Mouse (Mus musculus) embryonic facial prominence, embryonic 12.5 days (tissue): ENCODE measurements around the gene Tram2. TPM values are rescaled to one million over a fixed set of nuclear protein-coding genes. Genes with fewer than 3 reads are reported as not detected.
A peak's percentile ranks its signal among the peaks of the same experiment; 100 is the strongest.

Experiments used
- ATAC-seq: fragments of 200-750 bp; cut with Nextera tagmentation; 2 replicates; pipeline ENCODE4 v1.8.0; 2017; ENCODE audit not compliant: insufficient number of reproducible peaks, insufficient read depth, low FRiP score, low TSS enrichment
- H3K27ac ChIP-seq: fragments of 300-500 bp; sonication (generic); 2 replicates; pipeline ENCODE4 v1.5.1; 2016; ENCODE audit warnings: mild to moderate bottlenecking
- H3K27me3 ChIP-seq: fragments of 300-500 bp; sonication (generic); 2 replicates; pipeline ENCODE4 v1.6.1; 2016; ENCODE audit warnings: mild to moderate bottlenecking, moderate library complexity
- H3K36me3 ChIP-seq: fragments of 300-500 bp; sonication (generic); 2 replicates; pipeline ENCODE4 v1.6.1; 2016; ENCODE audit warnings: mild to moderate bottlenecking
- H3K4me1 ChIP-seq: fragments of 300-500 bp; sonication (generic); 2 replicates; pipeline ENCODE4 v1.6.1; 2016
- H3K4me2 ChIP-seq: fragments of 300-500 bp; sonication (generic); replicated peaks from 2 replicates; pipeline ENCODE4 v1.6.1; 2016; ENCODE audit warnings: mild to moderate bottlenecking, moderate library complexity
- H3K4me3 ChIP-seq: fragments of 300-500 bp; sonication (generic); 2 replicates; pipeline ENCODE4 v1.5.1; 2016; ENCODE audit warnings: mild to moderate bottlenecking
- H3K9ac ChIP-seq: fragments of 300-500 bp; sonication (generic); 2 replicates; pipeline ENCODE4 v1.6.1; 2016; ENCODE audit warnings: mild to moderate bottlenecking, moderate library complexity
- H3K9me3 ChIP-seq: fragments of 300-500 bp; sonication (generic); 2 replicates; pipeline ENCODE4 v1.6.1; 2016; ENCODE audit warnings: mild to moderate bottlenecking, moderate library complexity
- WGBS: fragments of 180-500 bp; shearing (Covaris S2); methylation state at CpG from one replicate; pipeline ENCODE4 v1.1.7; 2016; 5-methylcytosine and 5-hydroxymethylcytosine counted together
- polyA plus RNA-seq: library from polyadenylated mRNA; unstranded; fragments of >200 nt; fragmentation: Nextera tagmentation; extraction: Ambion mirVana; gene quantifications from 2 replicates; pipeline ENCODE4 v1.2.1, GENCODE M21; 2016

Tram2 gene
- polyA plus RNA-seq, 1 experiment from 2014 or later: 8.0 TPM

DNA sequence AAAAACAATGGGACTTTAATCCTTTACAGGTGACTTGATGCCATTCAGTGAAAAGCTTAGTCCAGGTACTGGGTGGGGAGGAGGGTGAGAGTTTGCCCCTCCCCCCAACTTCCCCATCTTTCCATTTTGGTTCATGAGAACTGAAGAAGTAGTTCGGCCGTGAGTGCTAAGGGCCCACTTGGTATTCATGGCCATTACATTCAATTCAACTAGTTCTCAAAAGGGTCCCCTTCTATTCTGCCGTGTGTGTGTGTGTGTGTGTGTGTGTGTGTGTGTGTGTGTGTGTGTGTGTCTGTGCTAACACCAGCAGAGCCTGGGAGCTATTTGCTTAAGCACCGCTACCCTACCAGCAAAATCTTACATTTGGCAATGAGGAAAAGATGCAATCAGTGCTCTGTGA, 94.4 kb downstream of the Tram2 start:
- Histone ChIP-seq H3K27ac (no peak overlapping the region), H3K4me2 (no peak overlapping the region), H3K9me3 (no peaks in the 10 kb centered on the region), H3K27me3 (no peaks in the 10 kb centered on the region), H3K4me1 (no peaks in the 10 kb centered on the region), H3K36me3 (no peaks in the 10 kb centered on the region), H3K9ac (no peak overlapping the region), H3K4me3 (no peak overlapping the region)
- 79% methylated on average over 4 of the region's 4 CpGs for WGBS
- ATAC-seq: no peak

DNA sequence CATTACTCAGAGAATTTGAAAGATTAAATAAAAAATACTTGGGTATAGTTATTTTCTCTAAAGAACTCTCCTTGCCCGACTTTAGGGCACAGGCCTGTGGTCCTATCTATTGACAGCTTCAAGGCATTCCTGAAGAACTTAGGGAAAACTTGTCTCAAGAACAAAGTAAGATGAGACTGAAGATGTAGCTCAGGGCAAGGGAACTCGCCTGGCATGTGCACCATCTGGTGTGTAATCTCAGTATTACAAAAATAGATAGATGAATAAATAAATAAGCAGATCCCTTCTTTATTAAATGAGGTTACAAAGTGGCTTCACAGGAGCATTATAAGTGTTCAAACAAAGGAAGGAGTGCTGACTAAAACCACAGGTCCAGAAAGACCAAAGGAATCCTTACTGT, 94.9 kb downstream of the Tram2 start:
- Histone ChIP-seq H3K27me3 (no peaks in the 10 kb centered on the region), H3K4me3 (no peak overlapping the region), H3K27ac (no peak overlapping the region), H3K9ac (no peak overlapping the region), H3K4me1 (no peaks in the 10 kb centered on the region), H3K4me2 (no peak overlapping the region), H3K36me3 (no peaks in the 10 kb centered on the region), H3K9me3 (no peaks in the 10 kb centered on the region)
- ATAC-seq: no peak
- 68% methylated on average over 2 of the region's 2 CpGs for WGBS

DNA sequence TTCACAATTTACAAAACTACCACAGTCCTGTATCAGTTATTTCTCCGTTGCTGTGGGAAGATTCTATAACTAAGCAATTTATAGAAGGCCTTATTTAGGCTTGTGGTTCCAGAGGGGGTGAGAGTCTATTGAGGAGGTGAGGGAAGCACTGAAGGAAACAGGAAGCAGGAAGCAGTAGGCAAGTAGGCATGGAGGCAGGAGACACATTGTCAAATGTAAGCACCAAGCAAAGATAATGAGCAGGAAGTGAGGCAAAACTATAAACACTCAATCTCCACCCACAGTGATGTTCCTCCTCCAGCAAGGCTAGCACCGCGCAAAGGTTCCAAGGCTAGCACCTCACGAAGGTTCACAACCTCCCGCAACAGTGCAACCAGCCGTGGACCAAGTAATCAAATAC, 97.3 kb downstream of the Tram2 start:
- Histone ChIP-seq H3K4me3 (no peak overlapping the region), H3K27me3 (no peaks in the 10 kb centered on the region), H3K36me3 (no peaks in the 10 kb centered on the region), H3K9ac (no peak overlapping the region), H3K4me2 (no peak overlapping the region), H3K27ac (no peak overlapping the region), H3K9me3 (no peaks in the 10 kb centered on the region), H3K4me1 (no peaks in the 10 kb centered on the region)
- 89% methylated on average over 6 of the region's 6 CpGs for WGBS
- no peak for ATAC-seq

DNA sequence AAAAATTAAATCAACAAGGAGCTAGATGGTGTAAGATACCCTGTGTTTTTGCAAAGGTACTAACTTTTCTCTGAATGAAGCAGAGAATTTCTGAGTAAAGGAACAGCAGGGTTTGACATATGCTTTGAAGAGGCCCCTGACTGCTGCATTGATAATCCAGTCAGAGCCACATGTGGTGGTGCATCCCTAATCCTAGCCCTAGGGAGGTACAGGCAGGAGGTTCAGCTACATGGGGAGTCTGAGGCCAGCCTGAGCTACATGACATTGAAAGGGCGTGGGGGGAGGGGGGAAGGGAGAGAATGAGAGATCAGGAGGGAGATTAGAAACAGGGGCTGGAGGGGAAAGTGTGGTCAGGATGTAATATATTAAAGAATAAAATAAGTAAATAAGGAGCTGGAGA, 98.5 kb downstream of the Tram2 start:
- no peak for ATAC-seq
- H3K4me3 ChIP-seq: no peak overlapping the region
- H3K36me3 ChIP-seq: no peaks in the 10 kb centered on the region
- H3K4me2 ChIP-seq: no peak overlapping the region
- no peak overlapping the region for H3K27ac ChIP-seq
- WGBS: 42% methylated on average over 1 of the region's 1 CpGs
- no peaks in the 10 kb centered on the region for H3K9me3 ChIP-seq
- no peaks in the 10 kb centered on the region for H3K27me3 ChIP-seq
- H3K4me1 ChIP-seq: no peaks in the 10 kb centered on the region
- H3K9ac ChIP-seq: no peak overlapping the region

DNA sequence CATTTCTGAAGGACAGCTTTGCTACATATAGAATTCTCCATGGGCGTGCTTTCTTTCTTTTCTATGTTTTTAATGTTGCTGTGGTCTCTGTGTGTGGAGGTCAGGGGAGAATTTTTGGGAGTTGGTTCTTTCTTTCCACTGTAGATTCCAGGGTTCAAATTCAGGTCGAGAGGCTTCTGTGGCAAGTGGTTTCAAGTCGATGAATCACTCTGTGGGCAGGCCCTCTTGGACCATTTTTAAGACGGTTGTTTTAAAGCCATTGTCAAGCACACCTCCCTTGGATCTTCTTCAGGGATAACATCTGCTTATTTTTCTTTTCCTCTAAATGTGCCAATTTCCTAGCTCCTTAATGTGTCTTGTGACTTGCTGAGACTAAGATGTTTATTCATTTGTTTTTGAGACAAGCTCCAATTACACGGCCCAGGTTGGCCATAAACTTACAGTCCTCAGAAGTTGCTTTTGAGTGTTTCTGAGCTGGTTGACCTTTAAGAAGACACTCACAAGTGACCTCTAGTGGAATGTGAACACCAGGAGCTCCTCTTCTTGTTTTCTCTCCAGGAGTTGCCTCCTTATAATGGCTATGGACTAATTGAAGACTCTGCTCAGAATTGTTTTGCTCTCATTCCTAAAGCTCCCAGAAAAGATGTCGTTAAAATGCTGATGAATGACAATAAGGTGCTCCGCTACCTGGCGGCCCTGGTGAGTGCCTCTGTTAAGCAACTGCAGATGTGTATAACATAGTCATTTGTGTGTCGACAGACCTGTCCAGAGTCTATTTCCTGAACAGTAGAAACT, 104.5 kb downstream of the Tram2 start:
- H3K27me3 ChIP-seq: no peaks in the 10 kb centered on the region
- H3K27ac ChIP-seq: no peak overlapping the region
- 74% methylated on average over 9 of the region's 9 CpGs for WGBS
- no peaks in the 10 kb centered on the region for H3K9me3 ChIP-seq
- H3K9ac ChIP-seq: no peak overlapping the region
- no peak overlapping the region for H3K4me3 ChIP-seq
- no peaks in the 10 kb centered on the region for H3K4me1 ChIP-seq
- no peak overlapping the region for H3K4me2 ChIP-seq
- H3K36me3 ChIP-seq: no peaks in the 10 kb centered on the region
- no peak for ATAC-seq

DNA sequence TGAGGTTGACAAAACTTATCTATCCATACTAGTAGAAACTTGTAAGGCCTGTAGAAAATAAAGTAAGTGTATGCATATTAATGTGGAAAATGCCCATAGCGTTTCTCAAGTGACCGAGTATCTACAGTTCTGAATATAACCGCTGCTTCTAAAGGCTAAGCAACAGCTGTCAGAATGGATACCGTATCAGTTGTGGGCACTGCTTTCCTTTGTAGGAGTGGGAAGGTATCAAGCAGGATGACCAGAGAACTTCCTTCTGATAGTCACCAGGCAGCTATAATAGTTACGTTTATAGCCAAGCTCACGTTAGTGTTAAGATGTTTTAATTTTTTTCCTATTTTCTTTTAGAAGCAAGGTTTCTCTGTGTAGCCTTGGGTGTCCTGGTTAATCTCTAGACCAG, 105.6 kb downstream of the Tram2 start:
- no peaks in the 10 kb centered on the region for H3K9me3 ChIP-seq
- no peak overlapping the region for H3K27ac ChIP-seq
- no peak for ATAC-seq
- H3K9ac ChIP-seq: no peak overlapping the region
- no peaks in the 10 kb centered on the region for H3K36me3 ChIP-seq
- H3K4me1 ChIP-seq: no peaks in the 10 kb centered on the region
- no peak overlapping the region for H3K4me2 ChIP-seq
- H3K27me3 ChIP-seq: no peaks in the 10 kb centered on the region
- H3K4me3 ChIP-seq: no peak overlapping the region
- 90% methylated on average over 6 of the region's 6 CpGs for WGBS

DNA sequence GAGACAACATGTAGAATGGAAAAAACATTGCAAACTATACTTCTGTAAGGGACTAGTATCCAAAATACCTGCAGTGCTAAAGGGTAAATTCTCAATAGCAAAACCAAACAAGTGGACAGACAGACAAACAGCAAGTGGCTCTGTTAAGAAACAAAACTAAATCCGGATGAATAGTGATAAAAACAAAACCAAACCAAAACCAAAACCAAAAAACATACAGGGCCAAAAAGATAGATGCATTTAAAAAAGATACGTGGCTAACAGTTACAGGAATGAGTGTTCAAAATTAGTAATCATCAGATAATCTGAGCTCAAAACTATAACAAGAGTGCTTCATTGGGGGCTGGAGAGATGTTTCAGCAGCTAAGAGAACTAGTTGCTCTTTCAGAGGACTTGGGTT, 109.4 kb downstream of the Tram2 start:
- no peaks in the 10 kb centered on the region for H3K36me3 ChIP-seq
- no peaks in the 10 kb centered on the region for H3K27me3 ChIP-seq
- H3K4me3 ChIP-seq: no peak overlapping the region
- H3K4me1 ChIP-seq: no peaks in the 10 kb centered on the region
- H3K27ac ChIP-seq: no peak overlapping the region
- no peak overlapping the region for H3K9ac ChIP-seq
- H3K4me2 ChIP-seq: no peak overlapping the region
- 91% methylated on average over 2 of the region's 2 CpGs for WGBS
- no peak for ATAC-seq
- H3K9me3 ChIP-seq: no peaks in the 10 kb centered on the region

DNA sequence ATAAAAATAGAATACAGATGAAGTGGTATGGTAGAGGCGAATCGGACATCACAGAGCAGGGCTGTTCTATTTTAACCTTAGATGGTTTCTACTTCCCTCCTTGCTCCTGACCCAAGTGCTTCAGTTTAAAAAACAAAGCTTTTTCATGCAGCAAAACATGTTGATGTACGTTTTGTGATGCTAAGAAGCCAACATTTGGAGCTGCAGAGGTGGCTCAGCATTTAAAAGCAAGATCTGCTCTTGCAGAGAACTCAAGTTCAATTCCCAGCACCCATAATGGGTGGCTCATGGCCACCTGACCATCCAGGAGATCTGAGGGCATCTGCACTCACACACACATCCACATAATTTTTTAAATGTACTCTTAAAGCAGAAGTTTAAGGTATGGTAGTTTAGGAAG, 124.2 kb downstream of the Tram2 start:
- no peak overlapping the region for H3K27ac ChIP-seq
- no peak overlapping the region for H3K9ac ChIP-seq
- H3K9me3 ChIP-seq: no peaks in the 10 kb centered on the region
- no peak overlapping the region for H3K4me2 ChIP-seq
- no peaks in the 10 kb centered on the region for H3K4me1 ChIP-seq
- H3K27me3 ChIP-seq: no peaks in the 10 kb centered on the region
- ATAC-seq: no peak
- H3K36me3 ChIP-seq: no peaks in the 10 kb centered on the region
- no peak overlapping the region for H3K4me3 ChIP-seq
- WGBS: 79% methylated on average over 3 of the region's 3 CpGs

DNA sequence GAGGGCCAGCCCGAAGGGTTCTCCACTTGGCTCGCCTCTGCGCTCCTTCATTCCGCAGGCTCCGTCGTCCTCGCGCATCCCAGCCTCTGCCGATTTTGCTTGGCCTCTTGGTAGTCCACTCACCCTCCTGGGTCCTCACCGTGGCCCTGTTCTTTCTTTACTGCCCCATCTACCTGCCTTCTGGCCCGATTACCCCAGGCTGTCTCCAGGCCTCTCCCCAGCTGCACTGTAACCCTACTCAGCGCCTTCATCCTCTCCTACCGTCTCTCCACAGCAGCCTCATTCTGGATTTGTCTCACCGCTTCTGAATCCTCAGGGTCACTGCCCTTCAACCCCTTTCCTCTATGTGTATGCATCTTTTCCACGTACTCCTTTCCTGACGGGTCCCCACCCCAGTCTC, 127.2 kb downstream of the Tram2 start:
- H3K4me3 ChIP-seq: peak overlapping the region; percentile 57
- no peaks in the 10 kb centered on the region for H3K4me1 ChIP-seq
- H3K36me3 ChIP-seq: no peaks in the 10 kb centered on the region
- no peaks in the 10 kb centered on the region for H3K27me3 ChIP-seq
- under 1% methylated on average over 16 of the region's 16 CpGs for WGBS
- peak overlapping the region; percentile 63 for H3K9ac ChIP-seq
- no peaks in the 10 kb centered on the region for H3K9me3 ChIP-seq
- peak; percentile 55 for ATAC-seq
- peak overlapping the region; percentile 67 for H3K4me2 ChIP-seq
- peak overlapping the region; percentile 42; the same call in 1 of the 2 replicates for H3K27ac ChIP-seq

DNA sequence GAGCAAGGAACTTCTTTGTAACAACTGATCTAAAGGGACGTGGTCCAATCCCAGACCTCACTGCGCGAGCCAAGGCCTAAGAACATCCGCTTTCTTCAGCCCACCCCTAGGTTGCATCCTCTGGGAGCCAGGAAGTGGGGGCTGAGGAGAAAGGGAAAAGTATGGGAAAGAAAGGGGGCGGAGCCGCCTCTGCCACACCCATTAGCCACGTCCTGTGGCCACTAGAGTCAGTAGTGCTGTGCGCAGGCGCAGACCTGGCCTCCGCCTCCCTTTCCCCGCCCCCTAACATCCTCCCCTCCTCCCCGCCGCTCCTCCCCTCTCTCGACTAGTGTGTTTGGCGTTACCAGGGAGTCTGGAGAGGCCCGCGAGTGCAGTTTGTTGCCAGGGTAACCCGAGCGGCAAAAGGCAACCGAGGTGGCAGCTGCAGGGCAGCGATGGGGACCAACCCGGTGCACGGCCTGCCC, 127.7 kb downstream of the Tram2 start, which contains the start of gene Efhc1:
Efhc1 (plus strand) TSS at position 327 of the 464 bp plus-strand sequence.
- Histone ChIP-seq H3K4me3 (peak within 1 kb of the TSS; percentile 57), H3K9ac (peak within 1 kb of the TSS; percentile 63), H3K9me3 (no peaks in the 10 kb centered on the region), H3K4me2 (peak within 1 kb of the TSS; percentile 67), H3K4me1 (no peaks in the 10 kb centered on the region), H3K27ac (peak within 1 kb of the TSS; percentile 69; the same call in 1 of the 2 replicates), H3K36me3 (no peaks in the 10 kb centered on the region), H3K27me3 (no peaks in the 10 kb centered on the region)
- WGBS: under 1% methylated on average over 21 of the region's 23 CpGs
- peak; percentile 98 for ATAC-seq
